Mouse (Mus musculus) thymus, adult 2 months (tissue): ENCODE results near the gene Chd6. TPM values are rescaled to one million over a fixed set of nuclear protein-coding genes. Genes with fewer than 3 reads are reported as not detected.

Source experiments
- DNase-seq: peaks from one replicate; pipeline ENCODE4 v3.0.0; 2021
- H3K27ac ChIP-seq: fragments of 200-500 bp; 2 replicates; pipeline ENCODE4 v1.5.1; 2012; ENCODE audit warnings: low read length, control low read depth; ENCODE audit not compliant: control insufficient read depth, insufficient read depth
- H3K27me3 ChIP-seq: fragments of 200-500 bp; 2 replicates; pipeline ENCODE4 v1.6.1; 2012; ENCODE audit warnings: mild to moderate bottlenecking, low read length, moderate library complexity, mixed read lengths; ENCODE audit not compliant: control insufficient read depth, insufficient read depth
- H3K36me3 ChIP-seq: fragments of 200-500 bp; 2 replicates; pipeline ENCODE4 v1.6.1; 2012; ENCODE audit warnings: mild to moderate bottlenecking, low read length, moderate library complexity; ENCODE audit not compliant: control insufficient read depth, insufficient read depth
- H3K4me1 ChIP-seq: fragments of 200-500 bp; replicated peaks from 2 replicates; pipeline ENCODE4 v1.6.1; 2012; ENCODE audit warnings: low read length; ENCODE audit not compliant: control insufficient read depth, insufficient read depth
- H3K4me3 ChIP-seq: fragments of 200-500 bp; 2 replicates; pipeline ENCODE4 v1.5.1; 2012; ENCODE audit warnings: mild to moderate bottlenecking, low read length, control low read depth, moderate library complexity; ENCODE audit not compliant: control insufficient read depth, insufficient read depth
- CTCF ChIP-seq: fragments of 200-500 bp; IDR thresholded peaks from 2 replicates; pipeline ENCODE4 v1.5.1; 2012; ENCODE audit warnings: mild to moderate bottlenecking, control low read depth, low read length, moderate library complexity, borderline replicate concordance; ENCODE audit not compliant: control insufficient read depth, poor library complexity, insufficient read depth; ENCODE audit errors: extremely low read depth
- POLR2A ChIP-seq: fragments of 200-500 bp; IDR thresholded peaks from 2 replicates; pipeline ENCODE4 v1.6.1; 2012; ENCODE audit warnings: mild to moderate bottlenecking, low read length, control low read depth, moderate library complexity; ENCODE audit not compliant: control insufficient read depth, poor library complexity, insufficient read depth; ENCODE audit errors: extremely low read depth
- WGBS: fragments of 180-500 bp; shearing (Covaris S2); methylation state at CpG from one replicate; pipeline ENCODE4 v1.1.7; 2018; 5-methylcytosine and 5-hydroxymethylcytosine counted together
- polyA plus RNA-seq: library from polyadenylated mRNA; depleted of rRNA; stranded (reverse); fragments of >200 nt; gene quantifications from 2 replicates; pipeline ENCODE4 v1.2.3, GENCODE M21; 2012

Gene Chd6
- polyA plus RNA-seq, 1 experiment = 28.5 TPM

GRCm38 (mm10) chr2:160955331-160955730 is 153.5 kb downstream of the Chd6 start:
- no peak overlapping the region for H3K27ac ChIP-seq
- peak; percentile 6 for DNase-seq
- H3K4me1 ChIP-seq = no peaks in the 10 kb centered on the region
- no peak for TF ChIP-seq CTCF
- no peaks in the 10 kb centered on the region for H3K27me3 ChIP-seq
- 91% methylated on average over 7 of the region's 7 CpGs for WGBS
- H3K4me3 ChIP-seq = no peak overlapping the region
- H3K36me3 ChIP-seq = peaks cover 17% of the 10 kb centered on the region

GRCm38 (mm10) chr2:160954541-160954940 is 154.3 kb downstream of the Chd6 start:
- Histone ChIP-seq H3K4me3 (no peak overlapping the region), H3K4me1 (no peaks in the 10 kb centered on the region), H3K36me3 (peaks cover 23% of the 10 kb centered on the region), H3K27ac (no peak overlapping the region), H3K27me3 (no peaks in the 10 kb centered on the region)
- DNase-seq = no peak
- WGBS = 97% methylated on average over 3 of the region's 3 CpGs
- no peak for TF ChIP-seq POLR2A
- no peak for TF ChIP-seq CTCF

- no peaks in the 10 kb centered on the region for H3K4me1 ChIP-seq
- no peak overlapping the region for H3K4me3 ChIP-seq
- H3K27me3 ChIP-seq = no peaks in the 10 kb centered on the region
- peaks cover 25% of the 10 kb centered on the region for H3K36me3 ChIP-seq
- 50% methylated on average over 7 of the region's 7 CpGs for WGBS
- TF ChIP-seq CTCF (no peak), POLR2A (no peak)
- no peak overlapping the region for H3K27ac ChIP-seq
- no peak for DNase-seq
Measured at GRCm38 (mm10) chr2:160953131-160953873, 155.6 kb downstream of the Chd6 start.

GRCm38 (mm10) chr2:160951595-160951994 is 157.3 kb downstream of the Chd6 start:
- TF ChIP-seq CTCF (no peak), POLR2A (no peak)
- Histone ChIP-seq H3K4me1 (no peaks in the 10 kb centered on the region), H3K27me3 (no peaks in the 10 kb centered on the region), H3K27ac (no peak overlapping the region), H3K4me3 (no peak overlapping the region), H3K36me3 (peaks cover 26% of the 10 kb centered on the region)
- DNase-seq = no peak
- WGBS = 92% methylated on average over 4 of the region's 4 CpGs

GRCm38 (mm10) chr2:160942443-160942842 is 166.4 kb downstream of the Chd6 start:
- H3K4me1 ChIP-seq = no peaks in the 10 kb centered on the region
- H3K27me3 ChIP-seq = no peaks in the 10 kb centered on the region
- DNase-seq = no peak
- H3K4me3 ChIP-seq = no peak overlapping the region
- TF ChIP-seq CTCF = no peak
- no peak for TF ChIP-seq POLR2A
- H3K36me3 ChIP-seq = no peaks in the 10 kb centered on the region
- no peak overlapping the region for H3K27ac ChIP-seq
- WGBS = 77% methylated on average over 3 of the region's 3 CpGs

GRCm38 (mm10) chr2:160940930-160941709 is 167.8 kb downstream of the Chd6 start:
- WGBS = 82% methylated on average over 17 of the region's 17 CpGs
- H3K27me3 ChIP-seq = no peaks in the 10 kb centered on the region
- DNase-seq = no peak
- no peak overlapping the region for H3K27ac ChIP-seq
- no peaks in the 10 kb centered on the region for H3K4me1 ChIP-seq
- no peaks in the 10 kb centered on the region for H3K36me3 ChIP-seq
- H3K4me3 ChIP-seq = no peak overlapping the region
- no peak for TF ChIP-seq POLR2A
- TF ChIP-seq CTCF = no peak
